ENCODE assay signal across 11 mouse cellular contexts in genomic region chrX:11345762-11346161, GRCm38 (mm10). TPM values are rescaled to one million over a fixed set of nuclear protein-coding genes. Genes with fewer than 3 reads are reported as not detected.
A peak's percentile ranks its signal among the peaks of the same experiment; 100 is the strongest.
DNase-seq lines count a peak whose midpoint lies in the region; ATAC-seq and TF ChIP-seq lines count a peak whose summit lies in the region.
"Had no signal": no experiment of that assay in that cellular context is flagged by ENCODE, and none has a peak within 500 bp of the region (broad histone marks: within the 10 kb centered on the region; RNA-seq: fewer than 3 reads in every experiment).

No protein-coding gene starts in this region.

- no peak for TF ChIP-seq POLR2A in brain, embryonic 14.5 days (IDR thresholded peaks at IDR 0.05; ENCODE audit: borderline replicate concordance, extremely low read depth, insufficient read depth, insufficient read length, poor library complexity, severe bottlenecking)

- peak; percentile 4 to 10 for DNase-seq in heart, postnatal 10 days
- no peak for DNase-seq in heart, adult 8-10 months (ENCODE audit: low spot score)
- DNase-seq in brain, embryonic 14.5 days (ENCODE audit: low read depth): peak; percentile 76
- DNase-seq in cerebellum, postnatal 10 days: peak; percentile 29 to 51
- DNase-seq in thymus, postnatal 0 days (ENCODE audit: low spot score): no peak
- no peak for DNase-seq in left cerebral cortex, adult 18-20 months (ENCODE audit: low spot score in 2 of 2)
- no peak for DNase-seq in urinary bladder, postnatal 36 days (ENCODE audit: low spot score in 2 of 2)

- WGBS in limb, embryonic 12.5 days: 24% methylated on average over 9 of the region's 9 CpGs

- H3K9me3 ChIP-seq in limb, embryonic 12.5 days: no peaks in the 10 kb centered on the region
- H3K9me3 ChIP-seq: hindbrain, embryonic 15.5 days had no signal

- H3K4me2 ChIP-seq in limb, embryonic 12.5 days: peak overlapping the region; percentile 27; the same call in 1 of the 2 replicates
- H3K4me2 ChIP-seq: hindbrain, embryonic 15.5 days had no signal

- no peak for TF ChIP-seq CTCF in brain, embryonic 14.5 days (IDR thresholded peaks at IDR 0.05; ENCODE audit: borderline replicate concordance, extremely low read depth, insufficient read depth, insufficient read length)

- intact Hi-C loops in heart, postnatal 10 days (cut with DNase I): no loop called here

- peaks cover 3% of the 10 kb centered on the region; the same call in 1 of the 2 replicates for H3K27me3 ChIP-seq in limb, embryonic 12.5 days
- H3K27me3 ChIP-seq: hindbrain, embryonic 15.5 days had no signal

- H3K4me3 ChIP-seq in limb, embryonic 12.5 days (replicated peaks): no peak overlapping the region
- H3K4me3 ChIP-seq: hindbrain, embryonic 15.5 days had no signal

- H3K36me3 ChIP-seq in limb, embryonic 12.5 days: no peaks in the 10 kb centered on the region
- H3K36me3 ChIP-seq: hindbrain, embryonic 15.5 days had no signal

- H3K9ac ChIP-seq in limb, embryonic 12.5 days (replicated peaks): no peak overlapping the region
- H3K9ac ChIP-seq: hindbrain, embryonic 15.5 days had no signal

- H3K4me1 ChIP-seq in limb, embryonic 12.5 days (replicated peaks): peaks cover 9% of the 10 kb centered on the region; the same call in 1 of the 2 replicates
- H3K4me1 ChIP-seq: hindbrain, embryonic 15.5 days had no signal

- ATAC-seq in limb, embryonic 12.5 days (ENCODE audit: insufficient number of reproducible peaks, insufficient read depth, low FRiP score, low TSS enrichment, low read depth): peak; percentile 42; the same call in 1 of the 2 replicates

- H3K27ac ChIP-seq in limb, embryonic 12.5 days: peak overlapping the region; percentile 59
- H3K27ac ChIP-seq: hindbrain, embryonic 15.5 days had no signal

RNA-seq across cellular contexts. Expression of gene H2al1j, which starts 18.1 kb away (rescaled TPM):
- not detected for total RNA-seq in heart, postnatal 10 days (2021)
- not detected for total RNA-seq in heart, adult 8-10 months (2022)
- not detected in 2 replicates for polyA plus RNA-seq in brain, embryonic 14.5 days (2012; rRNA removed)
- not detected in 2 replicates for polyA plus RNA-seq in limb, embryonic 12.5 days (2016; fragmentation: Nextera tagmentation; extraction: Ambion mirVana)
- not detected in 2 replicates for polyA plus RNA-seq in thymus, postnatal 0 days (2015; fragmentation: Nextera tagmentation; extraction: Ambion mirVana)
- not detected for total RNA-seq in left cerebral cortex, adult 18-20 months (2021)
- total RNA-seq: gastrocnemius, adult 18-20 months; layer of hippocampus, adult 8-10 months had no signal
- polyA plus RNA-seq: hindbrain, embryonic 15.5 days had no signal

RNA-seq across cellular contexts. Expression of gene H2al1i, which starts 21.3 kb away (rescaled TPM):
- total RNA-seq in heart, postnatal 10 days (2021): not detected
- total RNA-seq in heart, adult 8-10 months (2022): not detected
- not detected in 2 replicates for polyA plus RNA-seq in brain, embryonic 14.5 days (2012; rRNA removed)
- polyA plus RNA-seq in limb, embryonic 12.5 days (2016; fragmentation: Nextera tagmentation; extraction: Ambion mirVana): not detected in 2 replicates
- not detected in 2 replicates for polyA plus RNA-seq in thymus, postnatal 0 days (2015; fragmentation: Nextera tagmentation; extraction: Ambion mirVana)
- not detected for total RNA-seq in left cerebral cortex, adult 18-20 months (2021)
- total RNA-seq: gastrocnemius, adult 18-20 months; layer of hippocampus, adult 8-10 months had no signal
- polyA plus RNA-seq: hindbrain, embryonic 15.5 days had no signal

RNA-seq across cellular contexts. Expression of gene H2al1h, which starts 24.5 kb away (rescaled TPM):
- not detected for total RNA-seq in heart, postnatal 10 days (2021)
- not detected for total RNA-seq in heart, adult 8-10 months (2022)
- polyA plus RNA-seq in brain, embryonic 14.5 days (2012; rRNA removed): not detected in 2 replicates
- polyA plus RNA-seq in limb, embryonic 12.5 days (2016; fragmentation: Nextera tagmentation; extraction: Ambion mirVana): not detected in 2 replicates
- polyA plus RNA-seq in thymus, postnatal 0 days (2015; fragmentation: Nextera tagmentation; extraction: Ambion mirVana): not detected in 2 replicates
- not detected for total RNA-seq in left cerebral cortex, adult 18-20 months (2021)
- total RNA-seq: gastrocnemius, adult 18-20 months; layer of hippocampus, adult 8-10 months had no signal
- polyA plus RNA-seq: hindbrain, embryonic 15.5 days had no signal

RNA-seq across cellular contexts. Expression of gene H2al1g, which starts 27.7 kb away (rescaled TPM):
- total RNA-seq in heart, postnatal 10 days (2021): not detected
- total RNA-seq in heart, adult 8-10 months (2022): not detected
- not detected in 2 replicates for polyA plus RNA-seq in brain, embryonic 14.5 days (2012; rRNA removed)
- not detected in 2 replicates for polyA plus RNA-seq in limb, embryonic 12.5 days (2016; fragmentation: Nextera tagmentation; extraction: Ambion mirVana)
- polyA plus RNA-seq in thymus, postnatal 0 days (2015; fragmentation: Nextera tagmentation; extraction: Ambion mirVana): not detected in 2 replicates
- not detected for total RNA-seq in left cerebral cortex, adult 18-20 months (2021)
- total RNA-seq: gastrocnemius, adult 18-20 months; layer of hippocampus, adult 8-10 months had no signal
- polyA plus RNA-seq: hindbrain, embryonic 15.5 days had no signal

RNA-seq across cellular contexts. Expression of gene H2al1f, which starts 30.8 kb away (rescaled TPM):
- total RNA-seq in heart, postnatal 10 days (2021): not detected
- not detected for total RNA-seq in heart, adult 8-10 months (2022)
- polyA plus RNA-seq in brain, embryonic 14.5 days (2012; rRNA removed): not detected in 2 replicates
- not detected in 2 replicates for polyA plus RNA-seq in limb, embryonic 12.5 days (2016; fragmentation: Nextera tagmentation; extraction: Ambion mirVana)
- not detected in 2 replicates for polyA plus RNA-seq in thymus, postnatal 0 days (2015; fragmentation: Nextera tagmentation; extraction: Ambion mirVana)
- total RNA-seq in left cerebral cortex, adult 18-20 months (2021): not detected
- total RNA-seq: gastrocnemius, adult 18-20 months; layer of hippocampus, adult 8-10 months had no signal
- polyA plus RNA-seq: hindbrain, embryonic 15.5 days had no signal

Comparison
In these comparisons a context has a peak if more than half of its experiments do, and no peak if none do; other contexts are left out.
1. DNase-seq: peak in heart, postnatal 10 days (2 of 2), brain, embryonic 14.5 days (single experiment) and cerebellum, postnatal 10 days (2 of 2); none in heart, adult 8-10 months (single experiment), thymus, postnatal 0 days (single experiment), left cerebral cortex, adult 18-20 months (0 of 2) and urinary bladder, postnatal 36 days (0 of 2).